Mouse (Mus musculus) embryonic facial prominence, embryonic 14.5 days (tissue): ENCODE measurements around the gene Gfpt1. TPM values are rescaled to one million over a fixed set of nuclear protein-coding genes. Genes with fewer than 3 reads are reported as not detected.
A peak's percentile ranks its signal among the peaks of the same experiment; 100 is the strongest.

Experiments used
- ATAC-seq: fragments of 200-750 bp; cut with Nextera tagmentation; 2 replicates; pipeline ENCODE4 v1.8.0; 2017; ENCODE audit warnings: low read depth, moderate number of reproducible peaks, moderate TSS enrichment
- DNase-seq: peaks from one replicate; pipeline ENCODE4 v3.0.0-alpha.2; 2015; ENCODE audit warnings: low spot score
- H3K27ac ChIP-seq: fragments of 300-500 bp; sonication (generic); replicated peaks from 2 replicates; pipeline ENCODE4 v1.5.1; 2014; ENCODE audit warnings: low read depth, mild to moderate bottlenecking, low read length, moderate library complexity
- H3K27me3 ChIP-seq: fragments of 300-500 bp; sonication (generic); replicated peaks from 2 replicates; pipeline ENCODE4 v1.6.1; 2014; ENCODE audit warnings: low read length; ENCODE audit not compliant: control insufficient read depth, insufficient read depth
- H3K36me3 ChIP-seq: fragments of 300-500 bp; sonication (generic); 2 replicates; pipeline ENCODE4 v1.6.1; 2014; ENCODE audit warnings: low read length, mixed read lengths; ENCODE audit not compliant: control insufficient read depth, insufficient read depth
- H3K4me1 ChIP-seq: fragments of 300-500 bp; sonication (generic); 2 replicates; pipeline ENCODE4 v1.6.1; 2014; ENCODE audit warnings: antibody characterized with exemption, low read length; ENCODE audit not compliant: control insufficient read depth, insufficient read depth
- H3K4me2 ChIP-seq: fragments of 300-500 bp; sonication (generic); 2 replicates; pipeline ENCODE4 v1.6.1; 2014; ENCODE audit warnings: low read depth, mild to moderate bottlenecking, low read length, moderate library complexity, mixed read lengths
- H3K4me3 ChIP-seq: fragments of 300-500 bp; sonication (generic); 2 replicates; pipeline ENCODE4 v1.5.1; 2014; ENCODE audit warnings: low read depth, mild to moderate bottlenecking, low read length
- H3K9ac ChIP-seq: fragments of 300-500 bp; sonication (generic); 2 replicates; pipeline ENCODE4 v1.6.1; 2014; ENCODE audit warnings: low read depth, mild to moderate bottlenecking, low read length, moderate library complexity, mixed read lengths
- H3K9me3 ChIP-seq: fragments of 300-500 bp; sonication (generic); 2 replicates; pipeline ENCODE4 v1.6.1; 2016; ENCODE audit warnings: low read length; ENCODE audit not compliant: control insufficient read depth
- WGBS: fragments of 180-500 bp; shearing (Covaris S2); extraction: QIAGEN DNeasy Blood & Tissue Kit; methylation state at CpG from one replicate; pipeline ENCODE4 v1.1.7; 2014; 5-methylcytosine and 5-hydroxymethylcytosine counted together
- polyA plus RNA-seq: library from polyadenylated mRNA; unstranded; fragments of >200 nt; fragmentation: Nextera tagmentation; extraction: Ambion mirVana; gene quantifications from 2 replicates; pipeline ENCODE4 v1.2.1, GENCODE M21; 2014

Gene Gfpt1
- polyA plus RNA-seq: 22.7 and 23.3 TPM in 2 replicates

GRCm38 (mm10) chr6:87042337-87043130, at the start of gene Gfpt1:
Gene Gfpt1, plus strand, starts transcription at chr6:87042846.
- peak within 1 kb of the TSS; percentile 99 for H3K27ac ChIP-seq
- 0 out of 2 replicates have a peak, but pooled peaks cover 4% of the 10 kb centered on the region for H3K36me3 ChIP-seq
- peak; percentile 98 for ATAC-seq
- H3K27me3 ChIP-seq: no peaks in the 10 kb centered on the region
- H3K9ac ChIP-seq: peak within 1 kb of the TSS; percentile 97
- H3K4me3 ChIP-seq: peak within 1 kb of the TSS; percentile 100
- under 1% methylated on average over 43 of the region's 68 CpGs for WGBS
- H3K4me1 ChIP-seq: peaks cover 17% of the 10 kb centered on the region; the same call in 1 of the 2 replicates
- H3K9me3 ChIP-seq: no peaks in the 10 kb centered on the region
- H3K4me2 ChIP-seq: peak within 1 kb of the TSS; percentile 77
- DNase-seq: peak; percentile 98

GRCm38 (mm10) chr6:86994254-86994653, 48.4 kb upstream of the Gfpt1 start:
- H3K27ac ChIP-seq: no peak overlapping the region
- no peaks in the 10 kb centered on the region for H3K4me1 ChIP-seq
- H3K4me2 ChIP-seq: no peak overlapping the region
- no peaks in the 10 kb centered on the region for H3K9me3 ChIP-seq
- DNase-seq (no peak), ATAC-seq (no peak)
- H3K9ac ChIP-seq: no peak overlapping the region
- no peaks in the 10 kb centered on the region for H3K27me3 ChIP-seq
- H3K36me3 ChIP-seq: peaks cover 37% of the 10 kb centered on the region
- WGBS: 79% methylated on average over 4 of the region's 4 CpGs
- H3K4me3 ChIP-seq: no peak overlapping the region

- Histone ChIP-seq H3K27ac (no peak overlapping the region), H3K9ac (no peak overlapping the region), H3K36me3 (peaks cover 41% of the 10 kb centered on the region), H3K9me3 (no peaks in the 10 kb centered on the region), H3K27me3 (no peaks in the 10 kb centered on the region), H3K4me3 (no peak overlapping the region), H3K4me2 (no peak overlapping the region), H3K4me1 (no peaks in the 10 kb centered on the region)
- ATAC-seq: no peak
- WGBS: 85% methylated on average over 5 of the region's 5 CpGs
- no peak for DNase-seq
Measured at GRCm38 (mm10) chr6:86996629-86997307, 45.9 kb upstream of the Gfpt1 start.

GRCm38 (mm10) chr6:86997360-86997759, 45.3 kb upstream of the Gfpt1 start:
- Histone ChIP-seq H3K36me3 (peaks cover 41% of the 10 kb centered on the region), H3K9me3 (no peaks in the 10 kb centered on the region), H3K27me3 (no peaks in the 10 kb centered on the region), H3K9ac (no peak overlapping the region), H3K4me3 (no peak overlapping the region), H3K27ac (no peak overlapping the region), H3K4me2 (no peak overlapping the region), H3K4me1 (no peaks in the 10 kb centered on the region)
- DNase-seq (no peak), ATAC-seq (no peak)
- 92% methylated on average over 6 of the region's 6 CpGs for WGBS

GRCm38 (mm10) chr6:87001995-87002394, 40.7 kb upstream of the Gfpt1 start:
- H3K27me3 ChIP-seq: no peaks in the 10 kb centered on the region
- peaks cover 20% of the 10 kb centered on the region for H3K36me3 ChIP-seq
- no peaks in the 10 kb centered on the region for H3K4me1 ChIP-seq
- DNase-seq (no peak), ATAC-seq (peak; percentile 7; the same call in 1 of the 2 replicates)
- H3K9me3 ChIP-seq: no peaks in the 10 kb centered on the region
- no peak overlapping the region for H3K4me3 ChIP-seq
- peak overlapping the region; percentile 63 for H3K27ac ChIP-seq
- 87% methylated on average over 6 of the region's 6 CpGs for WGBS
- no peak overlapping the region for H3K4me2 ChIP-seq
- H3K9ac ChIP-seq: no peak overlapping the region

GRCm38 (mm10) chr6:87002521-87003055, 40.1 kb upstream of the Gfpt1 start:
- Histone ChIP-seq H3K27ac (peak overlapping the region; percentile 63), H3K27me3 (no peaks in the 10 kb centered on the region), H3K36me3 (peaks cover 14% of the 10 kb centered on the region), H3K9me3 (no peaks in the 10 kb centered on the region), H3K4me3 (no peak overlapping the region), H3K9ac (no peak overlapping the region; the same call in 1 of the 2 replicates), H3K4me2 (no peak overlapping the region), H3K4me1 (no peaks in the 10 kb centered on the region)
- DNase-seq: peak; percentile 92
- WGBS: 45% methylated on average over 8 of the region's 8 CpGs
- peak; percentile 72 for ATAC-seq

GRCm38 (mm10) chr6:87004099-87004498, 38.5 kb upstream of the Gfpt1 start:
- H3K27me3 ChIP-seq: no peaks in the 10 kb centered on the region
- H3K36me3 ChIP-seq: 0 out of 2 replicates have a peak, but pooled peaks cover 4% of the 10 kb centered on the region
- DNase-seq (no peak), ATAC-seq (no peak)
- no peak overlapping the region for H3K4me2 ChIP-seq
- H3K4me3 ChIP-seq: no peak overlapping the region
- no peaks in the 10 kb centered on the region for H3K9me3 ChIP-seq
- no peak overlapping the region for H3K9ac ChIP-seq
- no peaks in the 10 kb centered on the region for H3K4me1 ChIP-seq
- H3K27ac ChIP-seq: no peak overlapping the region
- WGBS: 73% methylated on average over 2 of the region's 2 CpGs

GRCm38 (mm10) chr6:87005577-87005976, 37.1 kb upstream of the Gfpt1 start:
- no peak for DNase-seq
- Histone ChIP-seq H3K4me2 (no peak overlapping the region), H3K9ac (no peak overlapping the region), H3K9me3 (no peaks in the 10 kb centered on the region), H3K4me1 (peaks cover 3% of the 10 kb centered on the region; the same call in 1 of the 2 replicates), H3K27ac (no peak overlapping the region), H3K4me3 (no peak overlapping the region), H3K36me3 (0 out of 2 replicates have a peak, but pooled peaks cover 4% of the 10 kb centered on the region), H3K27me3 (no peaks in the 10 kb centered on the region)
- ATAC-seq: no peak
